Mouse (Mus musculus) forebrain, embryonic 16.5 days (tissue): ENCODE measurements around the gene Dusp28. TPM values are rescaled to one million over a fixed set of nuclear protein-coding genes. Genes with fewer than 3 reads are reported as not detected.

Experiments used
- ATAC-seq: fragments of 200-750 bp; cut with Nextera tagmentation; 2 replicates; pipeline ENCODE4 v1.8.0; 2017; ENCODE audit warnings: mild to moderate bottlenecking, moderate library complexity
- H3K27ac ChIP-seq: fragments of 300-500 bp; sonication (generic); 2 replicates; pipeline ENCODE4 v1.5.1; 2014; ENCODE audit warnings: low read length, control low read depth
- H3K27me3 ChIP-seq: fragments of 300-500 bp; sonication (generic); replicated peaks from 2 replicates; pipeline ENCODE4 v1.6.1; 2014; ENCODE audit warnings: low read length; ENCODE audit not compliant: control insufficient read depth, insufficient read depth
- H3K36me3 ChIP-seq: fragments of 300-500 bp; sonication (generic); 2 replicates; pipeline ENCODE4 v1.6.1; 2014; ENCODE audit not compliant: control insufficient read depth, insufficient read depth
- H3K4me1 ChIP-seq: fragments of 300-500 bp; sonication (generic); replicated peaks from 2 replicates; pipeline ENCODE4 v1.6.1; 2014; ENCODE audit warnings: low read length; ENCODE audit not compliant: control insufficient read depth, insufficient read depth
- H3K4me2 ChIP-seq: fragments of 300-500 bp; sonication (generic); 2 replicates; pipeline ENCODE4 v1.6.1; 2014; ENCODE audit warnings: mild to moderate bottlenecking, low read length, control low read depth
- H3K4me3 ChIP-seq: fragments of 300-500 bp; sonication (generic); replicated peaks from 2 replicates; pipeline ENCODE4 v1.5.1; 2014; ENCODE audit warnings: mild to moderate bottlenecking, low read length, control low read depth
- H3K9ac ChIP-seq: fragments of 300-500 bp; sonication (generic); replicated peaks from 2 replicates; pipeline ENCODE4 v1.6.1; 2014; ENCODE audit warnings: low read depth, low read length, control low read depth
- H3K9me3 ChIP-seq: fragments of 300-500 bp; sonication (generic); 2 replicates; pipeline ENCODE4 v1.6.1; 2016; ENCODE audit warnings: low read length; ENCODE audit not compliant: control insufficient read depth
- WGBS: fragments of 180-500 bp; shearing (Covaris S2); extraction: QIAGEN DNeasy Blood & Tissue Kit; methylation state at CpG from one replicate; pipeline ENCODE4 v1.1.7; 2014; 5-methylcytosine and 5-hydroxymethylcytosine counted together
- polyA plus RNA-seq: library from polyadenylated mRNA; unstranded; fragments of >200 nt; fragmentation: Nextera tagmentation; extraction: Ambion mirVana; gene quantifications from 2 replicates; pipeline ENCODE4 v1.2.1, GENCODE M21; 2015

The Dusp28 gene
- polyA plus RNA-seq, 1 experiment from 2014 or later: 13.2 TPM

GRCm38 (mm10) chr1:92933611-92934010 lies 26.8 kb downstream of the Dusp28 start:
- no peak for ATAC-seq
- WGBS: 77% methylated on average over 4 of the region's 4 CpGs
- Histone ChIP-seq H3K9me3 (no peaks in the 10 kb centered on the region), H3K27me3 (no peaks in the 10 kb centered on the region), H3K4me3 (peak overlapping the region; percentile 69), H3K27ac (peak overlapping the region; percentile 98), H3K4me2 (peak overlapping the region; percentile 78), H3K4me1 (peaks cover 29% of the 10 kb centered on the region), H3K36me3 (peaks cover 3% of the 10 kb centered on the region), H3K9ac (peak overlapping the region; percentile 71)

- Histone ChIP-seq H3K4me1 (peaks cover 29% of the 10 kb centered on the region), H3K4me2 (peak within 1 kb of the TSS; percentile 78), H3K36me3 (peaks cover 4% of the 10 kb centered on the region), H3K9ac (peak within 1 kb of the TSS; percentile 77), H3K4me3 (peak within 1 kb of the TSS; percentile 69), H3K27me3 (no peaks in the 10 kb centered on the region), H3K27ac (peak within 1 kb of the TSS; percentile 98), H3K9me3 (no peaks in the 10 kb centered on the region)
- under 1% methylated on average over 45 of the region's 45 CpGs for WGBS
- ATAC-seq: peak; percentile 100
Measured at GRCm38 (mm10) chr1:92934182-92934827, 27.5 kb downstream of the Dusp28 start, which contains the start of gene Capn10. Capn10 (plus strand) TSS chr1:92934376.

GRCm38 (mm10) chr1:92935054-92935962 lies 28.5 kb downstream of the Dusp28 start:
- Histone ChIP-seq H3K36me3 (peaks cover 15% of the 10 kb centered on the region), H3K9ac (peak overlapping the region; percentile 77), H3K9me3 (no peaks in the 10 kb centered on the region), H3K27ac (peak overlapping the region; percentile 98), H3K27me3 (no peaks in the 10 kb centered on the region), H3K4me2 (peak overlapping the region; percentile 78), H3K4me3 (peak overlapping the region; percentile 69), H3K4me1 (peaks cover 29% of the 10 kb centered on the region)
- WGBS: 9% methylated on average over 10 of the region's 10 CpGs
- ATAC-seq: no peak

DNA sequence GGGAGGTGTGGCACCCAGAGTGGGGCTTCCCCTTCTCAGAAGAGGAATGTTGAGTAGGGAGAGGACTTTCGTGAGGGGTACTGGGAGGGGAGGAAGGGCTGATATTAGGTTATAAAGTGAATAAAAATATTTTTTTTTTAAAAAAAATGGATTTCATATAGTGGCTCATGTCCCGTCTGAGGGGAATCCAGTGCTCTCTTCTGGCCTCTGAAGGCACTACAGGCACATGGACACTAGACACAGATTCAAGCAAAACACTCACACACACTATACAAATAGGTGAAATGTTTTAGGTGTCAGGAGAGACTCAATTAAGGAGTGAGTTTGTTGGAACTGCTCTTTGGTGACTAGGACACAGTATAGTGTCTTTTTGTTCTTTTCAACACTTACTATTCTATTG lies 29.2 kb downstream of the Dusp28 start:
- Histone ChIP-seq H3K36me3 (peaks cover 17% of the 10 kb centered on the region), H3K9ac (peak overlapping the region; percentile 77), H3K9me3 (no peaks in the 10 kb centered on the region), H3K4me2 (peak overlapping the region; percentile 78), H3K27me3 (no peaks in the 10 kb centered on the region), H3K4me3 (peak overlapping the region; percentile 69), H3K4me1 (peaks cover 29% of the 10 kb centered on the region), H3K27ac (no peak overlapping the region)
- 54% methylated on average over 2 of the region's 2 CpGs for WGBS
- ATAC-seq: no peak

DNA sequence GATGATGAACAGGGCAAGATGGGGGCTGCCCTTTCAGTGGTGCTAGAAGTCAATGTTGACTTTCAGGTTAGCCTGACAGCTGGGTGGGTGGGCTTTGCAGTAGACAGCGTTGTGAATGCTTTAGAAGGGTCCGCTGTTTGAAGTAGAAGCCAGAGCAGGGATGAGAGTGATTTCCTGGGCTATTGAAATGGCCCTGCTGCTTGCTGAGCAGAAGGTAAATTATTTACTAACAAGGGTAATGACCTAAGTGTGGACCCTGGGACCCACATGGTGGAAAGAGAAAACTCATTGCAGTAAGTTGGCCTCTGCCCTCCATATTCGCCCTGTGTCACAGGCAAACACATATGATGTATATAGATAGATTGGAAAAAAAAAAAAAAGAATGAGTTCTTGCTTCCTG lies 29.7 kb downstream of the Dusp28 start:
- Histone ChIP-seq H3K27me3 (no peaks in the 10 kb centered on the region), H3K9ac (0 out of 2 replicates have a peak overlapping the region, but pooled peaks have one; percentile 30), H3K4me1 (peaks cover 29% of the 10 kb centered on the region), H3K27ac (no peak overlapping the region), H3K4me2 (peak overlapping the region; percentile 78), H3K36me3 (peaks cover 19% of the 10 kb centered on the region), H3K9me3 (no peaks in the 10 kb centered on the region), H3K4me3 (no peak overlapping the region)
- ATAC-seq: no peak
- WGBS: 75% methylated on average over 3 of the region's 3 CpGs

- 83% methylated on average over 3 of the region's 3 CpGs for WGBS
- Histone ChIP-seq H3K4me1 (peaks cover 29% of the 10 kb centered on the region), H3K36me3 (peaks cover 26% of the 10 kb centered on the region), H3K9ac (no peak overlapping the region), H3K4me2 (no peak overlapping the region), H3K27me3 (no peaks in the 10 kb centered on the region), H3K9me3 (no peaks in the 10 kb centered on the region), H3K4me3 (no peak overlapping the region), H3K27ac (no peak overlapping the region)
- no peak for ATAC-seq
Measured at GRCm38 (mm10) chr1:92937797-92938196, 31.0 kb downstream of the Dusp28 start.

- no peak overlapping the region for H3K4me3 ChIP-seq
- no peaks in the 10 kb centered on the region for H3K9me3 ChIP-seq
- peaks cover 39% of the 10 kb centered on the region for H3K36me3 ChIP-seq
- no peaks in the 10 kb centered on the region for H3K27me3 ChIP-seq
- no peak for ATAC-seq
- H3K4me1 ChIP-seq: peaks cover 23% of the 10 kb centered on the region
- no peak overlapping the region for H3K4me2 ChIP-seq
- H3K9ac ChIP-seq: no peak overlapping the region
- H3K27ac ChIP-seq: no peak overlapping the region
- WGBS: 97% methylated on average over 4 of the region's 4 CpGs
Measured at GRCm38 (mm10) chr1:92939746-92940145, 33.0 kb downstream of the Dusp28 start.

GRCm38 (mm10) chr1:92943219-92943989 lies 36.6 kb downstream of the Dusp28 start:
- Histone ChIP-seq H3K4me2 (no peak overlapping the region), H3K27me3 (no peaks in the 10 kb centered on the region), H3K4me1 (no peaks in the 10 kb centered on the region), H3K4me3 (no peak overlapping the region), H3K9me3 (no peaks in the 10 kb centered on the region), H3K9ac (no peak overlapping the region), H3K36me3 (peaks cover 60% of the 10 kb centered on the region), H3K27ac (no peak overlapping the region)
- no peak for ATAC-seq
- WGBS: 95% methylated on average over 19 of the region's 19 CpGs

DNA sequence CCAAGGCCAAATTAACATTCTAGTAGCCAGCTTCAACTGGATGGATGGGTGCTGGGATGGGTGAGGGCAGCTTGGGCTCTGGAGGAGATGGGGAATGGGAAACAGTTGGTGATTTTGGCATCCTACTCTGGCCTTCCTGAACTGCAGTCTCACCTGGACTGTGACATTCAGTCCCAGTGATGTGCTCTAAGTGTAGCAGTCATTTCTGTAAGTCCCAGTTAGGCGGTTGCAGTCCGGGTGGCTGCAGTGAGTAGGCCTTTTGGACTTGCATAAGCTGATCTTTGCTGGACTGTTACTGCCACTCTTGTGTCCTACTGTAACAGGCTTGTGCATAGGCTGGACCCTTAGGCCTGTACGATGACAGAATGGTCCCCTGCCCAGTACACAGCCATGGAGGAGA lies 41.2 kb downstream of the Dusp28 start:
- WGBS: 98% methylated on average over 3 of the region's 3 CpGs
- H3K27me3 ChIP-seq: no peaks in the 10 kb centered on the region

More for the DNA sequence above, 41.2 kb downstream of the Dusp28 start:
- no peaks in the 10 kb centered on the region for H3K4me1 ChIP-seq
- H3K9ac ChIP-seq: no peak overlapping the region
- H3K4me3 ChIP-seq: no peak overlapping the region
- peaks cover 40% of the 10 kb centered on the region for H3K36me3 ChIP-seq
- no peak for ATAC-seq
- H3K4me2 ChIP-seq: no peak overlapping the region
- no peaks in the 10 kb centered on the region for H3K9me3 ChIP-seq
- no peak overlapping the region for H3K27ac ChIP-seq
